Mouse (Mus musculus): Measurements from ENCODE around the gene Rap1a. TPM values are rescaled to one million over a fixed set of nuclear protein-coding genes. Genes with fewer than 3 reads are reported as not detected.

Rap1a gene
- polyA plus RNA-seq, 1 experiment from 2014 or later, result 88.2 TPM

DNA sequence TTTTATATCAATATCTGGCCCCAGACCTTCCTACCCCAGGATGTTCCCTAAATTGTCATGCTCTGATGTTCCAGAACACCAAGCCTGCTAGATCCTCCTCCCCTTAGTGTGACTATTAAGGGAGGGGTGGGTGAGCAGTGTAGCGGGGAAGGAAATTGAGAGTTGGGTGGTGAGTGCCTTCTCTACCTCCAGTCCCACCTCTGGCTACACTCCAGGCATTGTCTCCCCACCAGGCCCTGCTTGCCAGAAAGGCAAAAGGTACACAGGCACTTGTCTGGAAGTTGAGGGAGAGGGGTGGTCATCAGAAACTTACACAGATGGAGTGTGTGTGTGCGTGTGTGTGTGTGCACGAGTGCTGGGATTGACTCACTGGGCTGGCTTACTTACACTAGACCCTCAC lies 78.6 kb downstream of the Rap1a start:
- no peak overlapping the region for H3K27ac ChIP-seq (replicated peaks)
- peaks cover 17% of the 10 kb centered on the region for H3K4me1 ChIP-seq
- no peaks in the 10 kb centered on the region for H3K27me3 ChIP-seq (replicated peaks)
- WGBS, result 88% methylated on average over 3 of the region's 3 CpGs
- ATAC-seq (ENCODE audit: low FRiP score), result no peak
- H3K4me3 ChIP-seq (replicated peaks), result no peak overlapping the region
- H3K9ac ChIP-seq (replicated peaks), result no peak overlapping the region
- H3K9me3 ChIP-seq (replicated peaks), result no peaks in the 10 kb centered on the region
- peaks cover 3% of the 10 kb centered on the region for H3K36me3 ChIP-seq
- no peak overlapping the region for H3K4me2 ChIP-seq

DNA sequence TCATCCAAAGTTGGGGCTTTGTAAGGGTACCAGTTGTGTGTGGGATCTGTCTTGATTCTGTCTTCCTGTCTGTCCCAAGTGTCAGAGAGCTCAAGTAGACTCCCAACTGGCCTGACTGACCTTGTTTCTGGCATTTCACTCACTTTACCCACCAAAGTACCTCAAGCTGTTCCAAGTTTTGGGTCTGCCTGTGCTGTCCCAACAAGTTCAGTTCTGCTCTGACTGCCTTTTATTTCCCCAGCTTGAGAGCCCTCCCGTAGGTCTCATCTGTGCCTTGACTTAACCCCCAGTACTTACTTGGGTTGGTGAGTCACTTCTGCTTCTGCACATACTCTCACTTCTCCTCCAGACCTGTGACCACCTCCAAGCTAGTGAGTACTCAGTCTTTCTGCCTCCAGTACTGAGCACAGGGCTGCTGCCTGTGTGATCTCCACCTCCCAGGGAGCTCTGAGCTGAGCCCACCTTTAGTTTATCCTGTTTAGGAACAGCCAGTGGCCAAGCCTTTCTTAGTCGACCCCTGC lies 79.4 kb downstream of the Rap1a start:
- Histone ChIP-seq H3K9me3 (replicated peaks) (no peaks in the 10 kb centered on the region), H3K27me3 (replicated peaks) (no peaks in the 10 kb centered on the region), H3K27ac (replicated peaks) (no peak overlapping the region), H3K4me2 (no peak overlapping the region), H3K36me3 (no peaks in the 10 kb centered on the region), H3K9ac (replicated peaks) (no peak overlapping the region), H3K4me1 (peaks cover 21% of the 10 kb centered on the region), H3K4me3 (replicated peaks) (no peak overlapping the region)
- 76% methylated on average over 2 of the region's 2 CpGs for WGBS
- no peak for ATAC-seq (ENCODE audit: low FRiP score)

DNA sequence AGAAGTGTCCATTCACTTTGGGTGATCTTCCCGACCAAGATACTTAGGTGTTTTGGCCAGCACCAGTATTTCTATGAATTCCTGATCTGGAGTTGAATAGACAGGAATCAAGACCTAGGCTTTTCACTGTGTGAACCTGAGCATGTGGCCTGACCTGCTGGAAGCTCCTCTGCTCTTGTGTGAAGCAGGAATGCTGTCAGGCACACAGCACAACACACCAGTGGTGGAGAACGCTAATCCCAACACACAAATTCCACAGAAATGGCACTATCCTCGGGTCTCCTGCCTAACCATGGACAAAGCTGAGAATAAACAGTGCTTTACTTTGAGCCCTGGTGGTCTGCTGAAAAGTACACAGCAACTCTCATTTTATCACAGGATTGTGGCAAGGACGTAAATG lies 80.6 kb downstream of the Rap1a start:
- H3K27ac ChIP-seq (replicated peaks), result no peak overlapping the region
- peaks cover 21% of the 10 kb centered on the region for H3K4me1 ChIP-seq
- no peaks in the 10 kb centered on the region for H3K27me3 ChIP-seq (replicated peaks)
- no peak for ATAC-seq (ENCODE audit: low FRiP score)
- H3K4me3 ChIP-seq (replicated peaks), result no peak overlapping the region
- H3K4me2 ChIP-seq, result no peak overlapping the region
- no peaks in the 10 kb centered on the region for H3K9me3 ChIP-seq (replicated peaks)
- no peaks in the 10 kb centered on the region for H3K36me3 ChIP-seq
- WGBS, result 84% methylated on average over 4 of the region's 4 CpGs
- H3K9ac ChIP-seq (replicated peaks), result no peak overlapping the region

DNA sequence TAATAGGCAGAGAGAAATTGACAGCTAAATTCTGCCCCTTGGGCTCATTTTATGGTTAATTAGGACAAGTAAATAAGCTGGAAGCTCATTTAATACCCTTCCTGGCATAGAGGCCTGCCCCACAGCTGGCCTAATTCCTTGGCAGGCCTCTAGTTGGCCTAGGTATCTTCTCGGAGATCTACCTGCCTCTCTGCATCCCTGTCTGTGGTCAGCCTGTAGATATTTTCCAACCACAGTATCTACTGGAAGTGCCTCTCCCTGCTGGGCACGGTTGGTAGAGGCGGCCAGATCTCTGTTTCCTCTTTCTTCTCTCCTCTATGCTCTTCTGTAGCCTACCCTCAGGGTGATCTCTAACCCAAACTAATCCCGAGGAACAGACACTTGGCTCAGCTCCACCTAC lies 81.2 kb downstream of the Rap1a start:
- no peak overlapping the region for H3K4me3 ChIP-seq (replicated peaks)
- H3K27ac ChIP-seq (replicated peaks), result no peak overlapping the region
- 79% methylated on average over 4 of the region's 4 CpGs for WGBS
- H3K27me3 ChIP-seq (replicated peaks), result no peaks in the 10 kb centered on the region
- peaks cover 21% of the 10 kb centered on the region for H3K4me1 ChIP-seq
- no peak for ATAC-seq (ENCODE audit: low FRiP score)
- H3K9ac ChIP-seq (replicated peaks), result no peak overlapping the region
- no peaks in the 10 kb centered on the region for H3K9me3 ChIP-seq (replicated peaks)
- no peaks in the 10 kb centered on the region for H3K36me3 ChIP-seq
- no peak overlapping the region for H3K4me2 ChIP-seq

DNA sequence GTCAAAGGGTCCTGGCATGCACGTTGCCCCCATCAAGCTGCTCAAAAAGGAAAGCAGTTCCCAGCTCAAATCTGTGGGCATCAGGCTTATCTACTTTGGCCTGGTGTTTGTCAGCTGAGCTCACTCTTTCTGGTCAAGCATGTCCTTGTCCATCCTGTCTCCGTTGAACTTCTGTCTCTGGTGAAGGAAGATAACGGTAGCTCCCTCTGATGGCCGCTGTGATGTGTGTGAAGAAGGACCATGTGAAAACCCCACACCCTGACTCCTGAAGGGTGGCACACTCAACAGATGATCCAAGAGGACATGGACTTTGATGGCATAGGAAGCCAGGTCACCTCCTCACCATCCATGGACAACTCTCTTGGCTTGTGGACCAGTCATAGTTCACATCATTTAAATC lies 82.4 kb downstream of the Rap1a start:
- Histone ChIP-seq H3K9me3 (replicated peaks) (no peaks in the 10 kb centered on the region), H3K4me3 (replicated peaks) (no peak overlapping the region), H3K9ac (replicated peaks) (no peak overlapping the region), H3K4me1 (peaks cover 30% of the 10 kb centered on the region), H3K36me3 (no peaks in the 10 kb centered on the region), H3K27me3 (replicated peaks) (no peaks in the 10 kb centered on the region), H3K27ac (replicated peaks) (no peak overlapping the region), H3K4me2 (no peak overlapping the region)
- WGBS, result 68% methylated on average over 4 of the region's 4 CpGs
- no peak for ATAC-seq (ENCODE audit: low FRiP score)

DNA sequence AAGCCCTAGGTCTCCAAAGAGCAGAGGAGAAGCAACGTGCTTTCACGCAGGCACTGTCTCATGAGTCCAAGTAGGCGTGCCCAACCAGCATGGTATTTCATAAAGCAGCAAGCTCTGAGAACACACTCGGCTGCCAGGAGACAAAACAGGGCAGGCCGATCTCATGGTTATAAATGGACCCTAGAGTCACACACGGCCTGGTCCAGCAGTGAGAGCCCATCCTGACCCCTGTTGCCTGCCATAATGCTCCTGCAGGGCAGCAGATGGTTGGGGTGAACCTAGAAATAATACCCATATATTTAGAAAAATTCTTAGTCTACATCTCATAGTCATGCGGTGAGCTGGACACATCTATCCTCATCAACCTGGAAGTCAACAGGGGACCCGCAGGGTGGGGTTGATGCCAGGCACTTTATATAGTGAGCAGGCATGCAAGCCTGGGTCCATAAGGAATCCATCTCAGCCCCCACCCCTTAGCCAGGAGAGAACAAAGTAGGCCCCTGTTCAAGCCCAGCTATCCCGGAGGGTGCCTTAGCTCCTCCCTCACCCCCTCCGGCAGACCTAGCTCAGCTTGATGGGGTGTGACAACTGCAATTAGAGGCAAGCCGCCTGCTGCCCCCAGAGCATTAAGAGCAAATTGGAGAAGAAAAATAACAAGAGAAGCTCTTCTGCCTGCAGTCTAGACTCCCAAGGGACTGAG lies 83.1 kb downstream of the Rap1a start:
- Histone ChIP-seq H3K4me3 (replicated peaks) (no peak overlapping the region), H3K4me1 (peaks cover 31% of the 10 kb centered on the region), H3K27ac (replicated peaks) (0 out of 2 replicates have a peak overlapping the region, but pooled peaks have one; percentile 13), H3K9ac (replicated peaks) (no peak overlapping the region), H3K4me2 (no peak overlapping the region), H3K36me3 (no peaks in the 10 kb centered on the region), H3K9me3 (replicated peaks) (no peaks in the 10 kb centered on the region), H3K27me3 (replicated peaks) (no peaks in the 10 kb centered on the region)
- ATAC-seq (ENCODE audit: low FRiP score), result peak; percentile 71
- 43% methylated on average over 11 of the region's 11 CpGs for WGBS

DNA sequence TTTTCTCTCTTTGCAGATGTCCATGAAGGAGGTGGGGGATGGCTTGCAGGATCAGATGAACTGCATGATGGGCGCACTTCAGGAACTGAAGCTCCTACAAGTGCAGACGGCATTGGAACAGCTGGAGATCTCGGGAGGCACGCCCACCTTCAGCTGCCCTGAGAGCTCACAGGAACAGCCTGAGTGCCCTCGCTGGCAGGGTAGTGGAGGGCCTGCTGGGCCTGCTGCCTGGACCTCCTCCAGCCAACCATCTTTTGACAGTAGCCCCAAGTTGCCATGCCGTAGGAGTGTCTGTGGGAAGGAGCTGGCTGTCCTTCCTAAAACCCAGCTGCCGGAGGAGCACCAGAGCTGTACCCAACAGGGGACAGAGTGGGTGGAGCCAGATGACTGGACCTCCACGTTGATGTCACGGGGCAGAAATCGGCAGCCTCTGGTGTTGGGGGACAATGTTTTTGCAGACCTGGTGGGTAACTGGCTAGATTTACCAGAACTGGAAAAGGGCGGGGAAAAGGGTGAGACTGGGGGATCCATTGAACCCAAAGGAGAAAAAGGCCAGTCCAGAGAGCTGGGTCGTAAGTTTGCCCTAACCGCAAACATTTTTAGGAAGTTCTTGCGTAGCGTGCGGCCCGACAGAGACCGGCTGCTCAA lies 84.7 kb downstream of the Rap1a start:
- Histone ChIP-seq H3K27ac (replicated peaks) (no peak overlapping the region), H3K4me3 (replicated peaks) (no peak overlapping the region), H3K36me3 (no peaks in the 10 kb centered on the region), H3K4me2 (no peak overlapping the region), H3K4me1 (peaks cover 31% of the 10 kb centered on the region), H3K9ac (replicated peaks) (no peak overlapping the region), H3K9me3 (replicated peaks) (no peaks in the 10 kb centered on the region), H3K27me3 (replicated peaks) (no peaks in the 10 kb centered on the region)
- WGBS, result 67% methylated on average over 18 of the region's 18 CpGs
- ATAC-seq (ENCODE audit: low FRiP score), result no peak

DNA sequence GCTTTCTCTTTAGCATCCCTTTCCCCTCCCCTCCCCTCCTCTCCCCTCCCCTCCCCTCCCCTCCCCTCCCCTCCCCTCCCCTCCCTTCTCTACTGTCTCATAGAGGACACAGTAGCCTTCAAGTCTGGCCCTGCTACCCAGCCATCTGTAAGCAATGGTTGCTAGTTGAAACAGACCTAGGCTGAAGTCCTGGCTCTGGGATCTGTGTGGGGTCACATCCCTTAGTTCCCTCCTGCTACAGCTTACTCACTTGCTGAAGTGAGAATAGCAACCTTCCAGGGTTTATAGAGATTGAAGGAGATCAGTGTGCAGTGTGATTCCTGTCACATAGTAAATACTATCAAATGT lies 86.3 kb downstream of the Rap1a start:
- Histone ChIP-seq H3K4me2 (no peak overlapping the region), H3K9ac (replicated peaks) (no peak overlapping the region), H3K36me3 (no peaks in the 10 kb centered on the region), H3K27ac (replicated peaks) (no peak overlapping the region), H3K4me1 (peaks cover 31% of the 10 kb centered on the region), H3K9me3 (replicated peaks) (no peaks in the 10 kb centered on the region), H3K27me3 (replicated peaks) (no peaks in the 10 kb centered on the region), H3K4me3 (replicated peaks) (no peak overlapping the region)
- no peak for ATAC-seq (ENCODE audit: low FRiP score)

DNA sequence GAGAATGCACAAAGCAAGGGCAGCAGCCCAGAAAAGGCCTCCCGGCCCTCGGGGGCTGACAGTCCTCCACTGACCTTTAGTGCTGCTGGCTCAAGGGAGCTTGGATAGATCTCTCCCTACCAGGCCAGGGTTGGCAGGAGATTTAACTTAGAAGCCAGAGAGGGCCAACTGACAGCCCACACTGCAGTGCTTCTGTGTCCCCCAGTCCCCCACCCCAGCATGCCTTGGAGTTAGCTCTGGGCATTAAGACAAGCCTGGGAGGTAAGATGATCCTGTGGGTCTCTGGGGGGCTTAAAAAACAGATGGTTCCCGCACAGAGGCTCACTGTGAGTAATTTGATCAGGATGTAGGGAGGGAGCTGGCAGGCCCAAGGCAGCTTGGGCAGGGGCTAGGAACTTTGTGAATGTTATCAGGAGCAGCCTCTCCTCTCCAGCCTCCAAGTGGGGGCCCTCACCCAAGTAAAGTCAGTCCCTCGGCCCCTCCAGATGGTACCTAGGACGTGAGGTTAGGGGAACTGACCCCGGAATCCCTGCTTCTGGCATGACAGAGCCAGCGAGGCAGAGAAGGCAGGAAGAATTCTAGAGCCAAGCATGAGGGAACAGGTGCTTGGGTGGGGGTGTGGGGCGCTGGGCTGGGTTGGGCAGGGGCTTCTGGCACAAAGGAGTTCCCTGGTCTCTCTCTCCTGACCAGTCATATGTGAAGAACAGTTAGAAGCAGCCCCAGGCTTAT lies 86.9 kb downstream of the Rap1a start:
- 0 out of 2 replicates have a peak, but pooled peaks have one; percentile 3 for ATAC-seq (ENCODE audit: low FRiP score)
- Histone ChIP-seq H3K4me1 (peaks cover 28% of the 10 kb centered on the region), H3K9me3 (replicated peaks) (no peaks in the 10 kb centered on the region), H3K27ac (replicated peaks) (peak overlapping the region; percentile 54), H3K27me3 (replicated peaks) (no peaks in the 10 kb centered on the region), H3K36me3 (no peaks in the 10 kb centered on the region), H3K4me2 (no peak overlapping the region), H3K9ac (replicated peaks) (no peak overlapping the region), H3K4me3 (replicated peaks) (no peak overlapping the region)
- WGBS, result 25% methylated on average over 8 of the region's 8 CpGs

DNA sequence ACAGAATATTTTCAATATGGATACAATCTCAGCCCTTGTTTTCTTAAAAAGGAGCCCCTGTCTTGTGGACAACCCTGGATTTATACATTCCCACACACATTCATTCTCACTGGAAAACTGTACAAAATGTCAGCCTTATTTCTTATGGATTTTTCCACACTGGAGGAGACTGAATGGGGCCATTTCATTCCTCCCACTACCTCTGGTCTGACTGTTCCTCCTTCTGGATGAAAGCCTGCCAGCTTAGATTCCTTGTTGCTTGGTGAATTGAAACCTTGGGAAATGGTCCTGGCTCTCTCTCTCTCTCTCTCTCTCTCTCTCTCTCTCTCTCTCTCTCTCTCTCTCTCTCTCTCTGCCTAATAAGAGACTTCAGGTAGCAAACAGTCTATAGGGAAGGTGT lies 88.3 kb downstream of the Rap1a start:
- Histone ChIP-seq H3K27ac (replicated peaks) (no peak overlapping the region), H3K4me1 (peaks cover 20% of the 10 kb centered on the region), H3K9ac (replicated peaks) (no peak overlapping the region), H3K4me2 (no peak overlapping the region), H3K4me3 (replicated peaks) (no peak overlapping the region), H3K27me3 (replicated peaks) (0 out of 2 replicates have a peak, but pooled peaks cover 2% of the 10 kb centered on the region), H3K9me3 (replicated peaks) (no peaks in the 10 kb centered on the region), H3K36me3 (no peaks in the 10 kb centered on the region)
- no peak for ATAC-seq (ENCODE audit: low FRiP score)

DNA sequence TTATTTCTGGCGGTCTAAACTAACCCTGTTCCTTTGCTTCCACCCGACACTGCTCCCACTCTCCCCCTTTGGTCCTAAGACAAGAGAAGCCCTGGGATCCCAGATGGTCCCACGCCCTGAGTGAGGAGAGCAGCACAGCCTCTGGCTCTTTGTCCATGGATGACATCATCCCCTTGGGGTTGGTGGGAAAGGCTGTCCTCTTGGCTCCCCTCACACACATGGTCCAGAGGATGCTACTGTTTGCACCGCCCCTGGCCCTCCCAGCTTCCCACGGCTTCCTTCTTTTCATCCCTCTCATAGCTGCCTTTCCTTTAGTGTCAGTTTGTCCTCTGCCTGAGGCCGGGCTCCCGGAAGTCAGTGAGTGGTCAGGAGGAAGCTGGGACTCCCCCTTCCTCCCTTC lies 89.4 kb downstream of the Rap1a start:
- peaks cover 16% of the 10 kb centered on the region for H3K4me1 ChIP-seq
- 65% methylated on average over 7 of the region's 7 CpGs for WGBS
- no peak overlapping the region for H3K9ac ChIP-seq (replicated peaks)
- H3K27ac ChIP-seq (replicated peaks), result 0 out of 2 replicates have a peak overlapping the region, but pooled peaks have one; percentile 18
- no peaks in the 10 kb centered on the region for H3K9me3 ChIP-seq (replicated peaks)
- H3K4me3 ChIP-seq (replicated peaks), result no peak overlapping the region
- peaks cover 12% of the 10 kb centered on the region; the same call in 1 of the 2 replicates for H3K27me3 ChIP-seq (replicated peaks)
- H3K36me3 ChIP-seq, result no peaks in the 10 kb centered on the region
- no peak overlapping the region for H3K4me2 ChIP-seq
- no peak for ATAC-seq (ENCODE audit: low FRiP score)

DNA sequence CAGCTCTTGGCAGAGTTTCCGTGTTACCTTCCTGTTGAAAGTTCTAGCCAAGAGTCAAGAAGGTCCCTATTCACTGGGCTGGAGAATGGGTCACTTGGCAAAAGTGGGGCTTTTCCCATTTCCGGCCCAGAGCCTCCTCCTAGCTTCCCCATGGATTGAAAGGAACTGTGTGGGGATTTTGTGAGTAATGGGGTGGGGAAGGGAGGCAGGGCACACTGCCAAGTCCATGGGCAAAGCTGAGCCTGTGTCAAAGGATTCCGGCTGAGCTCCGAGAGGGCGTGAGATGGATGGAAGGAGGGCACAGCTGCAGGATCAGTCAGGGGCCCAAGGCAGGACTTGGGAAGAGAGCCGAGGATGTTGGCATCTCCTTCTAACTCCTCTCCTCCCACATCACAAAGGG lies 90.9 kb downstream of the Rap1a start:
- WGBS, result 51% methylated on average over 6 of the region's 6 CpGs
- H3K9me3 ChIP-seq (replicated peaks), result no peaks in the 10 kb centered on the region
- H3K4me1 ChIP-seq, result peaks cover 28% of the 10 kb centered on the region
- H3K27ac ChIP-seq (replicated peaks), result peak overlapping the region; percentile 64
- H3K4me3 ChIP-seq (replicated peaks), result no peak overlapping the region
- H3K4me2 ChIP-seq, result no peak overlapping the region
- peaks cover 22% of the 10 kb centered on the region; the same call in 1 of the 2 replicates for H3K27me3 ChIP-seq (replicated peaks)
- no peaks in the 10 kb centered on the region for H3K36me3 ChIP-seq
- ATAC-seq (ENCODE audit: low FRiP score), result peak; percentile 63
- H3K9ac ChIP-seq (replicated peaks), result no peak overlapping the region
